Mouse (Mus musculus) natural killer cell, adult 2 months (primary cell): ENCODE results near the gene Adnp.

Experiments
- DNase-seq, 2 experiments: peaks; one replicate each; pipeline ENCODE4 v3.0.0; 2022; ENCODE audit warnings: low spot score in 2 of 2

Gene Adnp

DNA sequence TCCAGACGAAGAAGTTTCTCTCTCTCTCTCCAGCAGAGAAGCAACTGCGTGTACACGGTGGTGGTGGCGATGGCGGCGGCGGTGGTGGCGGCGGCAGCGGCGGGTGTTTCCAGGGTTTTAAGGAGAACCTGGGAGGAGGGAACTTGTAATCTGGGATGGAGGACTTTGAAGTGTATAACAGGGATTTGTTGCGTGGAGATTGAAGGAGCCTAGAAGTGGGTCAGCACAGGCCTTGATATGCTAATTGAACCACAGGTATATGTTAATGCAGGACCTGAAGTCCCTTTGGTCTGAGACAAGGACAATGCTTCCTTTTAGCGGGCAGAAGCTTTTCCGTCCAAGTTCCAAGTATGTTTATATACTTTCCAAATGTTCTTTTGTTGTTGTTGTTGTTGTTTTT lies 50.6 kb downstream of the Adnp start:
- DNase-seq, result no peak

GRCm38 (mm10) chr2:168155666-168156065 lies 51.2 kb downstream of the Adnp start:
- DNase-seq, result no peak

- peak; percentile 63 to 82 for DNase-seq
Measured at GRCm38 (mm10) chr2:168154090-168154881, 52.6 kb downstream of the Adnp start.

DNA sequence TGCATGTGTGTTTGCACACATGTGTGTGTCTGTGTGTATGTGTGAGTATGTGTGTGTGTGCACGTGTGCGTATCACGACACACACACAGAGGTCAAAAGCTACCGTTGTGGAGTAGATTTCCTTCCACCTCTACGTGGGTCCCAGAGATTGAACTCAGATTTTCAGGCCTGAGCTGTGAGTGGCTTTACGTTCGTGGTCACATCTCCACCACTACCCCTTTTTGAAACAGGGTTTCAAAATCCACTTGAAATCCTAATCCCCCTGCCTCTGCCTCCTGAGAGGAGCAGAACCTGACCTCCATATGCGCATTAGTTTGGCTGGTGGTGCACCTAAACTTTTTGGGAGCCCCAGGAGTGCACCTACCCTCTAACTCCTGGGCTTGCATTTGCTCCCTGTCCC lies 57.7 kb downstream of the Adnp start:
- no peak for DNase-seq

DNA sequence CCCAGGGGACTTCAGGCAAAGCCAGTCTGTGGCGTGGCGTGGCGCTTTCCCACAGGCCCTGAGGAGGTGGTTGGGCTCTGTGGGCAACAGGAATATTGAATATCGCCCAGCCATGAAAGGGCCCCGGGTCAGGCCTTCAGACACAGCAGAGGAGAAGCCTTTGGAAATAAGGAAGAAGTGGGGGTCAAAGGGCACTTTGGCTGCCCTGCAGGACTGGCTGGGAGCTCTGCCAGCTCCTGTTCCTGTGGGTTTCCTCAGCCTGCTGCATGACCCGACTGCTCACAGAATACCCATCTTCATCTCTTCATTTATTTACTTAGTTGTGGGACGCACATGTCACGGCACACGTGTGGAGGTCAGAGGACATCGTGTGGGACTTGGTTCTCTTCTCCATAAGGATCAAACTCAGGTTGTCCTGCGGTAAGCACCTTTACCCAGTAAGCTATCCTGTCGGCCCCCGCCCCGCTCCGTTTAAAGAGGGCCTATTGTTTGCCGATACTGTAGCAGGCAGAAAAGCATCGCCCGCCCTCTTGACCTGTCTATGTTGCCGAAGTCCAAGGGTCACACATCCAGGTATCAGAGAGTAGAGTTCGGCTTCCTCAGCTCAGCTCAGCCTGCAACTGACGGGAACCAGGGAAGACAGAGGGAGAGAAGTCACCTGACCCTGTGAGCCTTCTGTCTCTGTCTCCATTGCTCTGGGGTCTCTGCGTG lies 59.0 kb downstream of the Adnp start:
- DNase-seq, result no peak

DNA sequence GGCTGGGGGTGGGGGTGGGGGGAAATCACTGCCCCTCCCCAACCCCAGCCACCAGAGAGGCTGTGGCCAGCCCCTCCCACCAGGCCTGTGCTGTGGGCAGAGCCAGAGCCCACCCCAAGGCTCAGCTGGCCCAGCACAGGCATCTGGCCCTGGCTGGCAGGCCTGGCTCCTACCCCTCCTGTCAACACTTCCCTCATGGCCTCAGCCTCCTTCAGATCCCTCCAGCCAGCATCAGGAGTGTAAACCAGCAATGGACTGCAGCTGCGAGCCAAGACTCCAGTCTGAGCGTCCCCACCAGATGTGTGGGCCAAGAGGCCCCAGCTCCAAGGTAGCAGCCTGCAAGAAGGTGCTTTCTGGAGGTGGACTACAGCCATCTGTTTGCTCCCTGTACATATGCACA lies 61.5 kb downstream of the Adnp start:
- DNase-seq, result no peak

- DNase-seq, result no peak
Measured at GRCm38 (mm10) chr2:168143794-168144193, 63.1 kb downstream of the Adnp start.

- no peak for DNase-seq
Measured at GRCm38 (mm10) chr2:168137161-168137560, 69.8 kb downstream of the Adnp start.
